Mouse (Mus musculus): ENCODE data around the gene Ube4b. TPM values are rescaled to one million over a fixed set of nuclear protein-coding genes. Genes with fewer than 3 reads are reported as not detected.

Gene Ube4b
- polyA plus RNA-seq, 1 experiment from 2014 or later = 54.1 TPM

DNA sequence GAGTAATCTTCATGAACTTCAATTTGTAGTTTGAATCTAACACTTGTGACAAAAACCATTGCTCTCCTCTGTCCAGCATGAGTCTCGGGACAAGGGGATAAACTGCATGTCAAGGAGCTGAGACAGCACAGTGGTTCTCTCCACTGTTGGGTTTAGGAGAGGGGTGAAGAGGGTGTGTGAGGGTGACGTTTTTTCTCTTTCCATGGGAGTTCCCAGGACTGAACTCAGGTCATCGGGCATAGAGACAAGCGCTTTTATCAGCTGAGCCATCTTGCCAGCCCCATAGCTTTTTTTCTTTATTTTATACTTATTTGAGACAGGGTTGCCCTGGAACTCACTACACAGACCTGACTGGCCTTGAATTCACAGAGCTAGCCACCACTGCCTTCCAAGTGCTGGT lies 32.3 kb downstream of the Ube4b start:
- Histone ChIP-seq H3K27me3 (ENCODE audit: control insufficient read depth, insufficient read depth, low read depth, low read length) (no peaks in the 10 kb centered on the region), H3K9ac (ENCODE audit: low read depth, low read length) (no peak overlapping the region), H3K9me3 (replicated peaks; ENCODE audit: control insufficient read depth, low read length, poor library complexity, severe bottlenecking) (no peaks in the 10 kb centered on the region), H3K27ac (ENCODE audit: low read length) (no peak overlapping the region), H3K4me3 (ENCODE audit: low read depth, low read length) (no peak overlapping the region), H3K4me2 (ENCODE audit: low read length) (no peak overlapping the region), H3K36me3 (ENCODE audit: control insufficient read depth, insufficient read depth, low read length) (no peaks in the 10 kb centered on the region), H3K4me1 (ENCODE audit: control insufficient read depth, insufficient read depth, low read length) (no peaks in the 10 kb centered on the region)
- 80% methylated on average over 4 of the region's 4 CpGs for WGBS
- no peak for ATAC-seq

- H3K27me3 ChIP-seq (ENCODE audit: control insufficient read depth, insufficient read depth, low read depth, low read length) = no peaks in the 10 kb centered on the region
- no peak overlapping the region for H3K4me3 ChIP-seq (ENCODE audit: low read depth, low read length)
- no peak overlapping the region for H3K9ac ChIP-seq (ENCODE audit: low read depth, low read length)
- WGBS = 88% methylated on average over 12 of the region's 12 CpGs
- no peaks in the 10 kb centered on the region for H3K4me1 ChIP-seq (ENCODE audit: control insufficient read depth, insufficient read depth, low read length)
- H3K36me3 ChIP-seq (ENCODE audit: control insufficient read depth, insufficient read depth, low read length) = no peaks in the 10 kb centered on the region
- no peak for ATAC-seq
- no peaks in the 10 kb centered on the region for H3K9me3 ChIP-seq (replicated peaks; ENCODE audit: control insufficient read depth, low read length, poor library complexity, severe bottlenecking)
- no peak overlapping the region for H3K4me2 ChIP-seq (ENCODE audit: low read length)
- H3K27ac ChIP-seq (ENCODE audit: low read length) = no peak overlapping the region
Observed at GRCm38 (mm10) chr4:149393311-149393995, 33.1 kb downstream of the Ube4b start.

- Histone ChIP-seq H3K36me3 (ENCODE audit: control insufficient read depth, insufficient read depth, low read length) (no peaks in the 10 kb centered on the region), H3K4me3 (ENCODE audit: low read depth, low read length) (no peak overlapping the region), H3K27me3 (ENCODE audit: control insufficient read depth, insufficient read depth, low read depth, low read length) (no peaks in the 10 kb centered on the region), H3K4me2 (ENCODE audit: low read length) (no peak overlapping the region), H3K4me1 (ENCODE audit: control insufficient read depth, insufficient read depth, low read length) (no peaks in the 10 kb centered on the region), H3K27ac (ENCODE audit: low read length) (no peak overlapping the region), H3K9me3 (replicated peaks; ENCODE audit: control insufficient read depth, low read length, poor library complexity, severe bottlenecking) (no peaks in the 10 kb centered on the region), H3K9ac (ENCODE audit: low read depth, low read length) (no peak overlapping the region)
- 81% methylated on average over 4 of the region's 4 CpGs for WGBS
- no peak for ATAC-seq
Observed at GRCm38 (mm10) chr4:149392359-149392758, 34.2 kb downstream of the Ube4b start.

DNA sequence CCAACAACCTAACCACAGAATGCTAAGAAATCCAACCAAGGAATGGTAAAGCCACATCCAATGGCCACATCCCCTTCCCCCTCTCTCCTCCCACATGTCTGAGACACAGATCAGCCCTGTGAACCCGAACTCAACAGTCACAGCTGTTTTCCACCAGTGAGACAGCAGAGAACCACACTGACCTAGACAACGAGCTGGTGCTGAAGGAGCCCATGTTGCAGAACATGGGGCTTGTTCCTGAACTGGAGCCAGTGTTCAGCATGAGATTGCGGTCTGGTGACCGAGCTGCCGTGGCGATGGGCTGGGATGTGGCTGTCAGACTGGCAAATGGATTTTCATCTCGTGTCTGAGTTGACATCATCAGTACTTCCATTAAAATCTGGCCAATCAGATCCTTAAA lies 45.5 kb downstream of the Ube4b start:
- H3K27ac ChIP-seq (ENCODE audit: low read length) = no peak overlapping the region
- no peak overlapping the region for H3K4me2 ChIP-seq (ENCODE audit: low read length)
- H3K36me3 ChIP-seq (ENCODE audit: control insufficient read depth, insufficient read depth, low read length) = peaks cover 32% of the 10 kb centered on the region
- 90% methylated on average over 7 of the region's 7 CpGs for WGBS
- H3K9ac ChIP-seq (ENCODE audit: low read depth, low read length) = no peak overlapping the region
- no peak overlapping the region for H3K4me3 ChIP-seq (ENCODE audit: low read depth, low read length)
- no peak for ATAC-seq
- H3K9me3 ChIP-seq (replicated peaks; ENCODE audit: control insufficient read depth, low read length, poor library complexity, severe bottlenecking) = no peaks in the 10 kb centered on the region
- H3K27me3 ChIP-seq (ENCODE audit: control insufficient read depth, insufficient read depth, low read depth, low read length) = no peaks in the 10 kb centered on the region
- no peaks in the 10 kb centered on the region for H3K4me1 ChIP-seq (ENCODE audit: control insufficient read depth, insufficient read depth, low read length)

GRCm38 (mm10) chr4:149379881-149380280 lies 46.7 kb downstream of the Ube4b start:
- no peak overlapping the region for H3K9ac ChIP-seq (ENCODE audit: low read depth, low read length)
- ATAC-seq = no peak
- no peaks in the 10 kb centered on the region for H3K4me1 ChIP-seq (ENCODE audit: control insufficient read depth, insufficient read depth, low read length)
- no peaks in the 10 kb centered on the region for H3K9me3 ChIP-seq (replicated peaks; ENCODE audit: control insufficient read depth, low read length, poor library complexity, severe bottlenecking)
- no peak overlapping the region for H3K27ac ChIP-seq (ENCODE audit: low read length)
- WGBS = 83% methylated on average over 17 of the region's 17 CpGs
- H3K36me3 ChIP-seq (ENCODE audit: control insufficient read depth, insufficient read depth, low read length) = peaks cover 22% of the 10 kb centered on the region
- H3K4me2 ChIP-seq (ENCODE audit: low read length) = no peak overlapping the region
- H3K4me3 ChIP-seq (ENCODE audit: low read depth, low read length) = no peak overlapping the region
- no peaks in the 10 kb centered on the region for H3K27me3 ChIP-seq (ENCODE audit: control insufficient read depth, insufficient read depth, low read depth, low read length)

- Histone ChIP-seq H3K4me2 (ENCODE audit: low read length) (no peak overlapping the region), H3K27ac (ENCODE audit: low read length) (no peak overlapping the region), H3K4me1 (ENCODE audit: control insufficient read depth, insufficient read depth, low read length) (no peaks in the 10 kb centered on the region), H3K9me3 (replicated peaks; ENCODE audit: control insufficient read depth, low read length, poor library complexity, severe bottlenecking) (no peaks in the 10 kb centered on the region), H3K4me3 (ENCODE audit: low read depth, low read length) (no peak overlapping the region), H3K36me3 (ENCODE audit: control insufficient read depth, insufficient read depth, low read length) (peaks cover 23% of the 10 kb centered on the region), H3K27me3 (ENCODE audit: control insufficient read depth, insufficient read depth, low read depth, low read length) (no peaks in the 10 kb centered on the region), H3K9ac (ENCODE audit: low read depth, low read length) (no peak overlapping the region)
- 56% methylated on average over 8 of the region's 8 CpGs for WGBS
- no peak for ATAC-seq
Observed at GRCm38 (mm10) chr4:149378819-149379218, 47.7 kb downstream of the Ube4b start.

- Histone ChIP-seq H3K4me3 (ENCODE audit: low read depth, low read length) (no peak overlapping the region), H3K9ac (ENCODE audit: low read depth, low read length) (no peak overlapping the region), H3K36me3 (ENCODE audit: control insufficient read depth, insufficient read depth, low read length) (peaks cover 28% of the 10 kb centered on the region), H3K4me2 (ENCODE audit: low read length) (no peak overlapping the region), H3K4me1 (ENCODE audit: control insufficient read depth, insufficient read depth, low read length) (no peaks in the 10 kb centered on the region), H3K27ac (ENCODE audit: low read length) (no peak overlapping the region), H3K9me3 (replicated peaks; ENCODE audit: control insufficient read depth, low read length, poor library complexity, severe bottlenecking) (no peaks in the 10 kb centered on the region), H3K27me3 (ENCODE audit: control insufficient read depth, insufficient read depth, low read depth, low read length) (no peaks in the 10 kb centered on the region)
- no peak for ATAC-seq
- 88% methylated on average over 10 of the region's 10 CpGs for WGBS
Observed at GRCm38 (mm10) chr4:149376034-149376433, 50.5 kb downstream of the Ube4b start.

GRCm38 (mm10) chr4:149374662-149375061 lies 51.9 kb downstream of the Ube4b start:
- peaks cover 32% of the 10 kb centered on the region for H3K36me3 ChIP-seq (ENCODE audit: control insufficient read depth, insufficient read depth, low read length)
- WGBS = 89% methylated on average over 11 of the region's 11 CpGs
- H3K4me1 ChIP-seq (ENCODE audit: control insufficient read depth, insufficient read depth, low read length) = no peaks in the 10 kb centered on the region
- no peaks in the 10 kb centered on the region; the same call in 1 of the 2 replicates for H3K9me3 ChIP-seq (replicated peaks; ENCODE audit: control insufficient read depth, low read length, poor library complexity, severe bottlenecking)
- no peak overlapping the region for H3K4me3 ChIP-seq (ENCODE audit: low read depth, low read length)
- H3K27me3 ChIP-seq (ENCODE audit: control insufficient read depth, insufficient read depth, low read depth, low read length) = no peaks in the 10 kb centered on the region
- no peak overlapping the region for H3K4me2 ChIP-seq (ENCODE audit: low read length)
- no peak overlapping the region for H3K27ac ChIP-seq (ENCODE audit: low read length)
- H3K9ac ChIP-seq (ENCODE audit: low read depth, low read length) = no peak overlapping the region
- ATAC-seq = no peak

DNA sequence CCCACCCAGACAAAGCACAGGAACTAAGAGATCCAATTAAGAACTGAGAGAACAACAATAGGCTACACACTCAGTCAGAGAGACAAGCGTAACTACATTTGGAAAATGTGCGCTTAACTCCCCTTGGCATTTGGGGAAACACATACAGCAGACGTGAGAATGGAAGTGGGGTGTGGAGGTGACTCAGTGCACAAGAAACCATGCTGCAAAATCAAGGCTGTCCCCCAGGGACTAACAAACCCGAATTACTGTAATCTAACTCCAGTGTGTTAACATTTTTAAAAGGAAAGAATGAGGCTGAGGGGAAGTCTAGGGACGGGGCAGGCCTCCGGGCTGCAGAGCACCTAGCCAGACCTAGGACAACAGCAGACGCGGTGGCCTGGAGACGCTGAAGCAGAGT lies 52.6 kb downstream of the Ube4b start:
- 76% methylated on average over 9 of the region's 9 CpGs for WGBS
- Histone ChIP-seq H3K27me3 (ENCODE audit: control insufficient read depth, insufficient read depth, low read depth, low read length) (no peaks in the 10 kb centered on the region), H3K4me3 (ENCODE audit: low read depth, low read length) (no peak overlapping the region), H3K9ac (ENCODE audit: low read depth, low read length) (no peak overlapping the region), H3K4me2 (ENCODE audit: low read length) (no peak overlapping the region), H3K9me3 (replicated peaks; ENCODE audit: control insufficient read depth, low read length, poor library complexity, severe bottlenecking) (no peaks in the 10 kb centered on the region; the same call in 1 of the 2 replicates), H3K4me1 (ENCODE audit: control insufficient read depth, insufficient read depth, low read length) (no peaks in the 10 kb centered on the region), H3K27ac (ENCODE audit: low read length) (0 out of 2 replicates have a peak overlapping the region, but pooled peaks have one; percentile 15), H3K36me3 (ENCODE audit: control insufficient read depth, insufficient read depth, low read length) (peaks cover 32% of the 10 kb centered on the region)
- no peak for ATAC-seq
